Mouse (Mus musculus): ENCODE data around the gene Calm1. TPM values are rescaled to one million over a fixed set of nuclear protein-coding genes. Genes with fewer than 3 reads are reported as not detected.

Calm1 gene
- polyA plus RNA-seq, 1 experiment from 2014 or later, result 2,106 TPM

DNA sequence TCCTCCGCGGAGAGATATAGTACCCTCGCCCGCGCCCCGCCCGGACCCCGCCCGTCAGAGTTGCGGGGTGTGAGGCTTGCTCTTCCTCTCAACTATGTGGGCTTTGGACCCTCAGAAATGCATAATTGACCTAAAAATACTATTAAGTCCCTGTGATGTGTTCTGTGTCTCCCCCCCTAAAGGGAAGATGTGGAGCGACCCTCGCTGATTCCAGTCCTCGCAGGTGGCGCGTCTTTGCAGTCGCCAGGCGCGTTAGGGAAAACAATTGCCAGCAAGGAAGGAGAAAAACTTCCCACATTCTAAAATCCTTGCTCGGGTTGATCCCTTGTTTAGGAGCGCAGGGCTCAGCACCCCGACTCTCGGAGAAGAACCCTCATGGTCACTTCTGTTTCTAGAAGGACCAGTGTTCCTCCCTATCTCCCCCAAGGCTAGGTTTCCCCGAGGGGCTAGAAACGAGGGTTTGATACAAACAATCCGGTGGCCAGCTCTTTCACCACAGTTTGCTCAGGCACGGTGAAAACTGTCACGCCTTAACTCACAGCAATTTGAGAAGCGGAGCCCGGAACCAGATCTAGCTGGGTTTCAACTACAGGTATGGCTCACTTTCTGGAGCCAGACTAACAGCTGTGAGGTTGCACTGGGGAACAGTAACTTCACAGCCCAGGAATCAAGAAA is 11.3 kb upstream of the Calm1 start:
- peak; percentile 62 for DNase-seq (ENCODE audit: low spot score)
- WGBS, result 3% methylated on average over 29 of the region's 29 CpGs
- H3K27ac ChIP-seq (ENCODE audit: low read length), result peak overlapping the region; percentile 99
- H3K4me3 ChIP-seq (ENCODE audit: low read depth, low read length), result peak overlapping the region; percentile 72
- no peaks in the 10 kb centered on the region for H3K27me3 ChIP-seq (replicated peaks; ENCODE audit: insufficient read depth, low read length)
- H3K9me3 ChIP-seq (ENCODE audit: low read length), result no peaks in the 10 kb centered on the region
- peak overlapping the region; percentile 73 for H3K4me2 ChIP-seq (replicated peaks; ENCODE audit: low read depth, low read length)
- peak overlapping the region; percentile 54 for H3K9ac ChIP-seq (replicated peaks; ENCODE audit: low read depth)
- TF ChIP-seq EP300 (IDR thresholded peaks at IDR 0.05), result no peak
- no peak for TF ChIP-seq CTCF (IDR thresholded peaks at IDR 0.05)
- ATAC-seq, result no peak
- no peaks in the 10 kb centered on the region for H3K36me3 ChIP-seq (ENCODE audit: insufficient read depth, low read length)
- H3K4me1 ChIP-seq (ENCODE audit: insufficient read depth, low read depth, low read length), result peaks cover 7% of the 10 kb centered on the region; the same call in 1 of the 2 replicates

DNA sequence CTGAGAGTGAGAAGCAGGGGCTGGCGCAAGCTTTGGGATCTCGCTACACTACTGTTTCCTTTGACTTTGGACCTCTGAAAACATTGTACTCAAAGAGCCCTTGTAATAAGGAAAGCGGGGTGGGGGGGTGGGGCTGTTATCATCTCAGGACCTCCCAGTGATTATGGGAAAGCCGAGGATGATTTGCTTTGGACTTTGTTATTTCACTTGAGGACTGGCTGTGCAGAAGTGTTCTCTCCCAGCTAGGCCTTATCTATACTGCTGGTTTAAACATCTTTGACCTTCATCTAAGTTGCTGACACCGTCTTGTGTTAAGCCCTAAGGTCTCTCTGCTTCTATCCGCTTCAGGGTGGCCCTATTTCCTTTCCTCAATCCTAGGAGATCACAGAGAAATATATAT is 8.4 kb upstream of the Calm1 start:
- Histone ChIP-seq H3K27me3 (replicated peaks; ENCODE audit: insufficient read depth, low read length) (no peaks in the 10 kb centered on the region), H3K4me3 (ENCODE audit: low read depth, low read length) (no peak overlapping the region), H3K9ac (replicated peaks; ENCODE audit: low read depth) (no peak overlapping the region), H3K4me2 (replicated peaks; ENCODE audit: low read depth, low read length) (no peak overlapping the region), H3K9me3 (ENCODE audit: low read length) (no peaks in the 10 kb centered on the region), H3K27ac (ENCODE audit: low read length) (no peak overlapping the region), H3K4me1 (ENCODE audit: insufficient read depth, low read depth, low read length) (peaks cover 7% of the 10 kb centered on the region; the same call in 1 of the 2 replicates), H3K36me3 (ENCODE audit: insufficient read depth, low read length) (no peaks in the 10 kb centered on the region)
- DNase-seq (ENCODE audit: low spot score) (no peak), ATAC-seq (no peak)
- 73% methylated on average over 6 of the region's 6 CpGs for WGBS
- TF ChIP-seq EP300 (IDR thresholded peaks at IDR 0.05), result no peak
- no peak for TF ChIP-seq CTCF (IDR thresholded peaks at IDR 0.05)

DNA sequence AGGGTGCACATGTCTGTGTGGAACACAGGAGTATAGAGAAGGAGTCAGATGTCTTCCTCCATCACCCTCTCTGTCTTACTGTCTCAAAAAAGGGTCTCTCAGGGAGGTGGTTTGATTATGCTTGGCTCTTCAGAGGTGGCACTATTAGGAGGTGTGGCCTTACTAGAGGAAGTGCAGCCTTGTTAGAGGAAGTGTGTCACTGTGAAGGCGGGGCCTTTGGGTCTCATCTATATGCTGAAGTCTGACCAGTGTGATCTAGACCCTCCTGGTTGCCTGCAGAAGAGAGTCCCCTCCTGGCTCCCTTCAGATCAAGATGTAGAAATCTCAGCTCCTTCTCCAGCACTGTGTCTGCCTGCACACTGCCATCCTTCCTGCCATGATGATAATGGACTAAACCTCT is 5.1 kb upstream of the Calm1 start:
- TF ChIP-seq CTCF (IDR thresholded peaks at IDR 0.05), result no peak
- TF ChIP-seq EP300 (IDR thresholded peaks at IDR 0.05), result no peak
- 86% methylated on average over 1 of the region's 1 CpGs for WGBS
- Histone ChIP-seq H3K27me3 (replicated peaks; ENCODE audit: insufficient read depth, low read length) (no peaks in the 10 kb centered on the region), H3K4me2 (replicated peaks; ENCODE audit: low read depth, low read length) (no peak overlapping the region), H3K9me3 (ENCODE audit: low read length) (no peaks in the 10 kb centered on the region), H3K4me3 (ENCODE audit: low read depth, low read length) (no peak overlapping the region), H3K27ac (ENCODE audit: low read length) (no peak overlapping the region), H3K36me3 (ENCODE audit: insufficient read depth, low read length) (no peaks in the 10 kb centered on the region), H3K4me1 (ENCODE audit: insufficient read depth, low read depth, low read length) (no peaks in the 10 kb centered on the region), H3K9ac (replicated peaks; ENCODE audit: low read depth) (no peak overlapping the region)
- DNase-seq (ENCODE audit: low spot score) (no peak), ATAC-seq (no peak)

DNA sequence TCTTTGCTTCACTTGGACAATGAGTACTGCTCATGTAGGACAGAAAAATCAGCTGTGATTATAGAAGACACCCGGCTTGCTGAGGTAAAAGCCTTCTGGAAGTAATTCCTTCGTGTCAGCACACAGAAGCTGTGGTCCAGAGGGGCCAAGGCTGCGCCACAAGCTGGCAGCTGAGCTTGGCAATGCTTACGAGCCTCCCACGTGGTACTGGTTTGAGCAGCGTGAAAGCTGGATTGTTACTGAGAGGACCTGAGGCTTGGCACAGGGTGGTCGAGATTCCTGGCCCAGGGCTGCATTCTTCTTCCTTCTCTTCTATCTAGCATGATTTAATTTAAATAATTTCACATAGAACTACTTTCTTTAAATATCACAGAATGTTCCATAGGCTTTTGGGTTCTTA is 2.4 kb upstream of the Calm1 start:
- H3K27ac ChIP-seq (ENCODE audit: low read length), result no peak overlapping the region
- 64% methylated on average over 7 of the region's 7 CpGs for WGBS
- H3K4me3 ChIP-seq (ENCODE audit: low read depth, low read length), result no peak overlapping the region
- H3K27me3 ChIP-seq (replicated peaks; ENCODE audit: insufficient read depth, low read length), result no peaks in the 10 kb centered on the region
- TF ChIP-seq EP300 (IDR thresholded peaks at IDR 0.05), result no peak
- no peak for TF ChIP-seq CTCF (IDR thresholded peaks at IDR 0.05)
- ATAC-seq (no peak), DNase-seq (ENCODE audit: low spot score) (no peak)
- H3K36me3 ChIP-seq (ENCODE audit: insufficient read depth, low read length), result no peaks in the 10 kb centered on the region
- H3K9me3 ChIP-seq (ENCODE audit: low read length), result no peaks in the 10 kb centered on the region
- H3K4me2 ChIP-seq (replicated peaks; ENCODE audit: low read depth, low read length), result no peak overlapping the region
- no peak overlapping the region for H3K9ac ChIP-seq (replicated peaks; ENCODE audit: low read depth)
- H3K4me1 ChIP-seq (ENCODE audit: insufficient read depth, low read depth, low read length), result 0 out of 2 replicates have a peak, but pooled peaks cover 4% of the 10 kb centered on the region

DNA sequence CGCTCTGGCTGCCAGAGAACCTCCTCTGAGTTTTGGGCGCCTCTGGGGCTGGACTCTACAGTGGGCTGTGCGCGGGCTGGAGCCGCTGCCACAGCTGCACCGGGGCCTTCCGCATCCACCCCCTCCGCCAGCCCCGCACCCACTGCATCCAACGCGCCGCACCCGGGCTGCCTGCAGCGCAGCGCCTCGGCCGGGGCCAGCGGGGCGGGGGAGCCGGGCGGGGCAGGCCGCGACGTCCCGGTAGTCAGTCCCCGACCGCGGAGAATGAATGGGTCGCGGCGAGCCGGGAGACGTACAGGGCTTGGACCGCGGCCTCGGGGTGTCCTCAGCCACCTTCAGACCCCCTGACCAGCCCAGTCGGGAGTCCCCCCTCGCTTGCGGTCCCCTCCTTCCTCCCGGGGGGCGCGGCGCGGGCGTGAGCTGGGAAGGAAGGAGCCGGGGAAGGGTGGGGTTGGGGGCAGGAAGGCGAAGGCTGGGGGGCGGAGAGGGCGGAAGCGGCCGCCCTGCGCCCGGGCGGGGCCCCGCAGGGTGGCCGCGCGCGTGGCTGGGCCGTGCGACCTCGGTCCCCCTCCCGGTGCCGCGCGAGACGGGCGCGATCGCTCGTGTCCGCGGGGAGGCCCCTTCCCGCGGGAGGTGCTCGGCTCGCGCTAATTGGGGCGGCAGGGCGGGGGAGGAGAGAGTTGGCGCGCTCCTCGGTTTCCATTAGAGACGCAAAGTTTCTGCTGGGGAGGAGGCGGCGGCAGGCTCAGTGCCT is 833 bp downstream of the Calm1 start:
- Histone ChIP-seq H3K4me1 (ENCODE audit: insufficient read depth, low read depth, low read length) (0 out of 2 replicates have a peak, but pooled peaks cover 7% of the 10 kb centered on the region), H3K27ac (ENCODE audit: low read length) (peak overlapping the region; percentile 91), H3K27me3 (replicated peaks; ENCODE audit: insufficient read depth, low read length) (no peaks in the 10 kb centered on the region), H3K4me3 (ENCODE audit: low read depth, low read length) (peak overlapping the region; percentile 98), H3K36me3 (ENCODE audit: insufficient read depth, low read length) (peaks cover 18% of the 10 kb centered on the region; the same call in 1 of the 2 replicates), H3K9ac (replicated peaks; ENCODE audit: low read depth) (peak overlapping the region; percentile 88), H3K9me3 (ENCODE audit: low read length) (no peaks in the 10 kb centered on the region), H3K4me2 (replicated peaks; ENCODE audit: low read depth, low read length) (peak overlapping the region; percentile 88)
- ATAC-seq (peak; percentile 72), DNase-seq (ENCODE audit: low spot score) (peak; percentile 79)
- TF ChIP-seq CTCF (IDR thresholded peaks at IDR 0.05), result no peak
- no peak for TF ChIP-seq EP300 (IDR thresholded peaks at IDR 0.05)
- WGBS, result under 1% methylated on average over 41 of the region's 86 CpGs

DNA sequence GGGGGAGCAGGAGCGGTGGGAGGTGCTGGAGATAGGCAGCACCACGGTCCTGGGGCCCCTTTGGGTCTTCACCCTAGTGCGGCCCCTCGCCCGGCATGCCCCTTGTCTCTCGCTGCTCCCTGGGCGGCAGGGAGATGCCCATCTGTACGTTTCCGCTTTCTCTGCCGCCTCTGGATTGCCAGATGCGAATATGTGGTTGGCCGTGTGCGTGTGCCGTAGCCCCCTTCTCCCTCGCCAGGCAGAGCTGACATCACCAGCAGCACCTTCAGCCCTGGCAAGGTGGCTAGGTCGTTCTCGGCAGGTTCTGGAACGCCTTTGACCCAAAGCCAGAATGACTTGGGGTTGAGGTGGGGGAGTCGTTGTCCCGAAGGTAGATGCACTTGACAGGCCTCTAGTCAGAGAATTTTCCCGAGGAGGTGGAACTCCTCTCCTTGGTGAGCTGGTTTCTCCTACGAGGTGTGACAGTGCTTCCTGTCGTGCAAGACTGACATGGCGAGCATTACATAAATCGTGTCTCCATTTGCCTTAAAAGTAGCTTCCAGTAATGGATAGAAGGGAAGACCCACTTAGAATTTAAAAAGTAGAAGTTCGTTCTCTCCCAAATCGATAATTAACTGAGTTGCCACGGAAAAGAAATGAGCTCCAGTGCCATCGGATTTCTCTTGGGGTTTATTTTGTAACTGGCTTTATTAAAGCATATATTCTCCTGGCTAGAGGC is 1.6 kb downstream of the Calm1 start:
- Histone ChIP-seq H3K9me3 (ENCODE audit: low read length) (no peaks in the 10 kb centered on the region), H3K4me1 (ENCODE audit: insufficient read depth, low read depth, low read length) (0 out of 2 replicates have a peak, but pooled peaks cover 7% of the 10 kb centered on the region), H3K27me3 (replicated peaks; ENCODE audit: insufficient read depth, low read length) (no peaks in the 10 kb centered on the region), H3K4me2 (replicated peaks; ENCODE audit: low read depth, low read length) (peak overlapping the region; percentile 88), H3K9ac (replicated peaks; ENCODE audit: low read depth) (peak overlapping the region; percentile 88), H3K36me3 (ENCODE audit: insufficient read depth, low read length) (peaks cover 26% of the 10 kb centered on the region; the same call in 1 of the 2 replicates), H3K4me3 (ENCODE audit: low read depth, low read length) (peak overlapping the region; percentile 98), H3K27ac (ENCODE audit: low read length) (peak overlapping the region; percentile 91)
- DNase-seq (ENCODE audit: low spot score) (peak; percentile 60), ATAC-seq (peak; percentile 1; the same call in 1 of the 2 replicates)
- 3% methylated on average over 29 of the region's 29 CpGs for WGBS
- TF ChIP-seq CTCF (IDR thresholded peaks at IDR 0.05) (no peak), EP300 (IDR thresholded peaks at IDR 0.05) (no peak)
